Mouse (Mus musculus): ENCODE results near the gene Babam2. TPM values are rescaled to one million over a fixed set of nuclear protein-coding genes. Genes with fewer than 3 reads are reported as not detected.

Gene Babam2
- polyA plus RNA-seq, 1 experiment from 2014 or later: 35.4 TPM

GRCm38 (mm10) chr5:31916241-31916640 lies 218.8 kb downstream of the Babam2 start:
- Histone ChIP-seq H3K9me3 (no peaks in the 10 kb centered on the region), H3K36me3 (no peaks in the 10 kb centered on the region), H3K27ac (no peak overlapping the region), H3K4me1 (replicated peaks) (0 out of 2 replicates have a peak, but pooled peaks cover 7% of the 10 kb centered on the region), H3K4me3 (replicated peaks) (no peak overlapping the region), H3K27me3 (no peaks in the 10 kb centered on the region), H3K9ac (replicated peaks) (no peak overlapping the region), H3K4me2 (no peak overlapping the region)
- WGBS: 70% methylated on average over 7 of the region's 7 CpGs
- no peak for ATAC-seq (ENCODE audit: insufficient number of reproducible peaks, insufficient read depth, low FRiP score, low TSS enrichment, low read depth)

- Histone ChIP-seq H3K36me3 (no peaks in the 10 kb centered on the region), H3K9ac (replicated peaks) (no peak overlapping the region), H3K4me1 (replicated peaks) (0 out of 2 replicates have a peak, but pooled peaks cover 7% of the 10 kb centered on the region), H3K9me3 (no peaks in the 10 kb centered on the region), H3K27ac (no peak overlapping the region), H3K4me2 (no peak overlapping the region), H3K27me3 (no peaks in the 10 kb centered on the region), H3K4me3 (replicated peaks) (no peak overlapping the region)
- ATAC-seq (ENCODE audit: insufficient number of reproducible peaks, insufficient read depth, low FRiP score, low TSS enrichment, low read depth): no peak
- 90% methylated on average over 4 of the region's 4 CpGs for WGBS
These were observed 221.1 kb downstream of the Babam2 start for GRCm38 (mm10) chr5:31918566-31918965.

- Histone ChIP-seq H3K4me2 (no peak overlapping the region), H3K9me3 (no peaks in the 10 kb centered on the region), H3K4me3 (replicated peaks) (no peak overlapping the region), H3K27me3 (no peaks in the 10 kb centered on the region), H3K36me3 (no peaks in the 10 kb centered on the region), H3K9ac (replicated peaks) (no peak overlapping the region), H3K4me1 (replicated peaks) (0 out of 2 replicates have a peak, but pooled peaks cover 7% of the 10 kb centered on the region), H3K27ac (no peak overlapping the region)
- no peak for ATAC-seq (ENCODE audit: insufficient number of reproducible peaks, insufficient read depth, low FRiP score, low TSS enrichment, low read depth)
These were observed 222.6 kb downstream of the Babam2 start for GRCm38 (mm10) chr5:31920129-31920528.

- ATAC-seq (ENCODE audit: insufficient number of reproducible peaks, insufficient read depth, low FRiP score, low TSS enrichment, low read depth): no peak
- no peaks in the 10 kb centered on the region for H3K27me3 ChIP-seq
- no peak overlapping the region for H3K4me3 ChIP-seq (replicated peaks)
These were observed 223.4 kb downstream of the Babam2 start for GRCm38 (mm10) chr5:31920890-31921289.

GRCm38 (mm10) chr5:31924075-31924474 lies 226.6 kb downstream of the Babam2 start:
- Histone ChIP-seq H3K9ac (replicated peaks) (no peak overlapping the region), H3K27me3 (no peaks in the 10 kb centered on the region), H3K27ac (no peak overlapping the region), H3K4me1 (replicated peaks) (no peaks in the 10 kb centered on the region), H3K4me3 (replicated peaks) (no peak overlapping the region), H3K9me3 (no peaks in the 10 kb centered on the region), H3K4me2 (no peak overlapping the region), H3K36me3 (no peaks in the 10 kb centered on the region)
- ATAC-seq (ENCODE audit: insufficient number of reproducible peaks, insufficient read depth, low FRiP score, low TSS enrichment, low read depth): no peak

More at GRCm38 (mm10) chr5:31920890-31921289, 223.4 kb downstream of the Babam2 start:
- 86% methylated on average over 1 of the region's 1 CpGs for WGBS
- Histone ChIP-seq H3K9ac (replicated peaks) (no peak overlapping the region), H3K27ac (no peak overlapping the region), H3K9me3 (no peaks in the 10 kb centered on the region), H3K36me3 (no peaks in the 10 kb centered on the region), H3K4me2 (no peak overlapping the region), H3K4me1 (replicated peaks) (0 out of 2 replicates have a peak, but pooled peaks cover 6% of the 10 kb centered on the region)

- 82% methylated on average over 1 of the region's 1 CpGs for WGBS
- no peak overlapping the region for H3K4me2 ChIP-seq
- no peaks in the 10 kb centered on the region for H3K9me3 ChIP-seq
- H3K4me1 ChIP-seq (replicated peaks): 0 out of 2 replicates have a peak, but pooled peaks cover 7% of the 10 kb centered on the region
- no peak overlapping the region for H3K9ac ChIP-seq (replicated peaks)
- no peak for ATAC-seq (ENCODE audit: insufficient number of reproducible peaks, insufficient read depth, low FRiP score, low TSS enrichment, low read depth)
- H3K36me3 ChIP-seq: no peaks in the 10 kb centered on the region
- no peak overlapping the region for H3K4me3 ChIP-seq (replicated peaks)
- no peak overlapping the region for H3K27ac ChIP-seq
- H3K27me3 ChIP-seq: no peaks in the 10 kb centered on the region
These were observed 229.1 kb downstream of the Babam2 start for GRCm38 (mm10) chr5:31926551-31926950.

GRCm38 (mm10) chr5:31929007-31929406 lies 231.5 kb downstream of the Babam2 start:
- 77% methylated on average over 7 of the region's 7 CpGs for whole genome bisulfite sequencing
- Histone ChIP-seq H3K27ac (no peak overlapping the region), H3K9me3 (no peaks in the 10 kb centered on the region), H3K4me3 (replicated peaks) (no peak overlapping the region), H3K4me1 (replicated peaks) (peaks cover 7% of the 10 kb centered on the region; the same call in 1 of the 2 replicates), H3K9ac (replicated peaks) (no peak overlapping the region), H3K27me3 (no peaks in the 10 kb centered on the region), H3K4me2 (no peak overlapping the region), H3K36me3 (no peaks in the 10 kb centered on the region)
- ATAC-seq (ENCODE audit: insufficient number of reproducible peaks, insufficient read depth, low FRiP score, low TSS enrichment, low read depth): no peak

- Histone ChIP-seq H3K27me3 (no peaks in the 10 kb centered on the region), H3K36me3 (no peaks in the 10 kb centered on the region), H3K27ac (no peak overlapping the region), H3K4me1 (replicated peaks) (peaks cover 14% of the 10 kb centered on the region), H3K9me3 (no peaks in the 10 kb centered on the region), H3K9ac (replicated peaks) (no peak overlapping the region), H3K4me3 (replicated peaks) (no peak overlapping the region), H3K4me2 (no peak overlapping the region)
- 72% methylated on average over 8 of the region's 8 CpGs for WGBS
- no peak for ATAC-seq (ENCODE audit: insufficient number of reproducible peaks, insufficient read depth, low FRiP score, low TSS enrichment, low read depth)
These were observed 233.7 kb downstream of the Babam2 start for GRCm38 (mm10) chr5:31931127-31931625.

- WGBS: 71% methylated on average over 1 of the region's 1 CpGs
- Histone ChIP-seq H3K36me3 (no peaks in the 10 kb centered on the region), H3K4me2 (no peak overlapping the region), H3K27ac (no peak overlapping the region), H3K9me3 (no peaks in the 10 kb centered on the region), H3K27me3 (no peaks in the 10 kb centered on the region), H3K4me3 (replicated peaks) (no peak overlapping the region), H3K9ac (replicated peaks) (no peak overlapping the region), H3K4me1 (replicated peaks) (peaks cover 14% of the 10 kb centered on the region)
- ATAC-seq (ENCODE audit: insufficient number of reproducible peaks, insufficient read depth, low FRiP score, low TSS enrichment, low read depth): no peak
These were observed 234.2 kb downstream of the Babam2 start for GRCm38 (mm10) chr5:31931637-31932036.

GRCm38 (mm10) chr5:31933296-31933695 lies 235.8 kb downstream of the Babam2 start:
- WGBS: 79% methylated on average over 6 of the region's 6 CpGs
- Histone ChIP-seq H3K9me3 (no peaks in the 10 kb centered on the region), H3K4me2 (no peak overlapping the region), H3K4me1 (replicated peaks) (peaks cover 14% of the 10 kb centered on the region), H3K9ac (replicated peaks) (no peak overlapping the region), H3K27me3 (no peaks in the 10 kb centered on the region), H3K4me3 (replicated peaks) (no peak overlapping the region), H3K27ac (no peak overlapping the region), H3K36me3 (no peaks in the 10 kb centered on the region)
- ATAC-seq (ENCODE audit: insufficient number of reproducible peaks, insufficient read depth, low FRiP score, low TSS enrichment, low read depth): no peak

- Histone ChIP-seq H3K9me3 (no peaks in the 10 kb centered on the region), H3K9ac (replicated peaks) (no peak overlapping the region), H3K4me2 (no peak overlapping the region), H3K36me3 (no peaks in the 10 kb centered on the region), H3K4me3 (replicated peaks) (no peak overlapping the region), H3K4me1 (replicated peaks) (peaks cover 14% of the 10 kb centered on the region), H3K27ac (peak overlapping the region; percentile 68), H3K27me3 (no peaks in the 10 kb centered on the region)
- WGBS: 60% methylated on average over 3 of the region's 3 CpGs
- no peak for ATAC-seq (ENCODE audit: insufficient number of reproducible peaks, insufficient read depth, low FRiP score, low TSS enrichment, low read depth)
These were observed 236.9 kb downstream of the Babam2 start for GRCm38 (mm10) chr5:31934397-31934796.

GRCm38 (mm10) chr5:31935936-31936335 lies 238.5 kb downstream of the Babam2 start:
- 84% methylated on average over 3 of the region's 3 CpGs for WGBS
- H3K9me3 ChIP-seq: no peaks in the 10 kb centered on the region
- no peak overlapping the region for H3K27ac ChIP-seq
- ATAC-seq (ENCODE audit: insufficient number of reproducible peaks, insufficient read depth, low FRiP score, low TSS enrichment, low read depth): no peak
- peaks cover 11% of the 10 kb centered on the region for H3K4me1 ChIP-seq (replicated peaks)
- H3K27me3 ChIP-seq: no peaks in the 10 kb centered on the region
- H3K36me3 ChIP-seq: no peaks in the 10 kb centered on the region
- no peak overlapping the region for H3K9ac ChIP-seq (replicated peaks)
- H3K4me3 ChIP-seq (replicated peaks): no peak overlapping the region
- H3K4me2 ChIP-seq: no peak overlapping the region
